Mouse (Mus musculus): ENCODE results near the gene Akap6.

Akap6 gene

DNA sequence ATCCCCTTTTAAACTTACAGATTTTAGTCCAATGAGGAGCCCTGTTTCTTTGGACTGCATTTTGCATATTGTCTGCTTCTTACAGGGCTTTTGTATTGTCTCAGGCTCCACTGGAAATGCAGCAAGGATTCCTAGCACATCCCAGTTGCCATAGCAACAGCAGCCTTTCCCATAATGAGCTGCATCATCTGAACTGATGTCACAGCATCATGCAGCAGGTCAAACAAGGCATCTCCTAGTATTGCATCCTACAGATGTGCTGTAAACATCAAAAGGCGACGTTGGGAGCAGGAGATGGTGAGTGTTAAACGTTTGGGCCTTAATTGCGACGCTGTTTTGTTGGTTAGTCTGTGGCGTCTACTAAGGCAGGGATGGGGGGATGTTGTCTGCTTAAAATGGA lies at the start of gene Akap6:
TSS of gene Akap6 (plus strand) at position 238 of the 400 bp plus-strand sequence.
- no peak for DNase-seq (ENCODE audit: low spot score)

DNA sequence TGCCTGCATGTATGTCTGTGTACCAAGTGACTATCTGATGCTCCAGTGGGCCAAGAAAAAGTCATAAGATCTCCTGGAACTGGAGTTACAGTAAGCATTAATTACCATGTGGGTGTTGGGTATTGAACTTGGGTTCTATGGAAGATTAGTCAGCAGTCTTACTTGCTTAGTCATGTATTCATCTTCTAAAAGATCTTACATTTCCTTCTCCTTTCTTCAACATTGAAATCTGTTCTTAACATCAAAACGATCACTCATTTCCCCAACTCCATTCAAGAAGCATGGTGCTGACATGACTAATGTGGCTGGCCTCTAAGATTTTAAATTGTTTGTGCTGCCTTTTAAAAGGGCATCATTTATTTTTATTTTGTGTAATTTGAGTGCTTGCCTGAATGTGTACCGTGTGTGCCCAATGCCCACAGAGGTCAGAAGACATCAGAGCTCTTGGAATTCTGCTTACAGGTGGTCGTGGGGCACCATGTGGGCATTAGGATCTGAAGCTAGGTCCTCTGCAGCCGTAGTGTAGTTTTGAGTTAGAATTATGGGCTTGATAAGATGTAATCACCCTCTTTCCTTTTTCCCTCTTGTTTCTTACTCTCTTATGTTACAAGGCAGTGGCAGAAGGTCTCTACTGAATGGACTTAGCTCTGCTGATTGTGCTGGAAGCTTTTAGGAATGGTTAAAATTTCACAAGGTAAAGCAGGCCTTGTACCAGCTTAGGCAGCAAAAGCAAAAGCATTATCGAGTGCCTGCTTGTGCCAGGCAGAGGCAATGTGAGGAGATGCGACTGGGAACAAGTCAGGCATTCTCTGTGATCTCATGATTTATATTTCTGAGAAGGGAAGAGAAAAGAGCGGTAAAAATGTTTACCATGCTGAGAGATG lies 36.0 kb upstream of the Akap6 start:
- no peak for DNase-seq (ENCODE audit: low spot score)

- no peak for DNase-seq (ENCODE audit: low spot score)
Measured at GRCm38 (mm10) chr12:52664944-52665343, 34.2 kb upstream of the Akap6 start.

- no peak for DNase-seq (ENCODE audit: low spot score)
Measured at GRCm38 (mm10) chr12:52671436-52671835, 27.7 kb upstream of the Akap6 start.

- no peak for DNase-seq (ENCODE audit: low spot score)
Measured at GRCm38 (mm10) chr12:52671943-52672342, 27.2 kb upstream of the Akap6 start.

- no peak for DNase-seq (ENCODE audit: low spot score)
Measured at GRCm38 (mm10) chr12:52673361-52673960, 25.7 kb upstream of the Akap6 start.

DNA sequence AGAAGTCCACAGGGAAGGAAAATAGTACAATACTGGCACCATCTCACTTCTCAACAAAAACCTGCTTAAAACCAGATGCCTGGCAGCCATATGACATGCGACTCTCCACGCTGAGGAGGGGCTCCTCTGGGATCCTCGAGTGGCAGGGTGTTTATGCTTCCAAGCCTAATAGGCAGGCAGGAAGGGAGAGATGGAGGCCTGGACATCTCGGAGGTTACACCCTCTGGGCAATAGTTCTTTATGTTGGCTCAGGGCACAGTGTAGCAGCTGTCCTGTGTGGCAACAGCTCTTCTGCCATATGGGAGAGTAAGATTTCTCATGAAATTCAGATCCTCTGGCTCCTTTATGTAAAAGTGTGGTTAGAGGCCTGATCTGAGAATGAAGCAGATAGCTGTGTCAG lies 24.2 kb upstream of the Akap6 start:
- no peak for DNase-seq (ENCODE audit: low spot score)

DNA sequence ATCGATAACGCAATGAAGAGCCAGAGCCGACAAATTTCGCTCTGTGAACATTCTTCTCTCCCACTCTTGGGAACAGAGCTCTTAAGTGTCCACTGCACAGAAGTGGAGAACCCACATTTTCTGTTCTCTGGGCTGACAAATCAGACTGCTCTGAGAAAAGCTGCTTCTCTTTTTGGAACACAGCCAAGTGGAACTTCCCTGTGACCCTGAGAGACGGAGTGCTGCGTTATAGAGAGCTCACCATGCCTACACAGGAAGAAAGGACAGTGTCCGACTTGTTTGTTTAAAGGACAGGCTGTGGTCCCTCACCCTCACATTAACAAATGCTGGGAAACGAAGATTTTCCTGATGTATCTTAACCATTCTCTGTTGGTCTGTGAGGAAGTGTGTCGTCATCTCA lies 11.8 kb upstream of the Akap6 start:
- DNase-seq (ENCODE audit: low spot score), result no peak

- no peak for DNase-seq (ENCODE audit: low spot score)
Measured at GRCm38 (mm10) chr12:52688712-52689111, 10.5 kb upstream of the Akap6 start.

- no peak for DNase-seq (ENCODE audit: low spot score)
Measured at GRCm38 (mm10) chr12:52691552-52691951, 7.6 kb upstream of the Akap6 start.

GRCm38 (mm10) chr12:52692290-52692974 lies 6.8 kb upstream of the Akap6 start:
- no peak for DNase-seq (ENCODE audit: low spot score)

DNA sequence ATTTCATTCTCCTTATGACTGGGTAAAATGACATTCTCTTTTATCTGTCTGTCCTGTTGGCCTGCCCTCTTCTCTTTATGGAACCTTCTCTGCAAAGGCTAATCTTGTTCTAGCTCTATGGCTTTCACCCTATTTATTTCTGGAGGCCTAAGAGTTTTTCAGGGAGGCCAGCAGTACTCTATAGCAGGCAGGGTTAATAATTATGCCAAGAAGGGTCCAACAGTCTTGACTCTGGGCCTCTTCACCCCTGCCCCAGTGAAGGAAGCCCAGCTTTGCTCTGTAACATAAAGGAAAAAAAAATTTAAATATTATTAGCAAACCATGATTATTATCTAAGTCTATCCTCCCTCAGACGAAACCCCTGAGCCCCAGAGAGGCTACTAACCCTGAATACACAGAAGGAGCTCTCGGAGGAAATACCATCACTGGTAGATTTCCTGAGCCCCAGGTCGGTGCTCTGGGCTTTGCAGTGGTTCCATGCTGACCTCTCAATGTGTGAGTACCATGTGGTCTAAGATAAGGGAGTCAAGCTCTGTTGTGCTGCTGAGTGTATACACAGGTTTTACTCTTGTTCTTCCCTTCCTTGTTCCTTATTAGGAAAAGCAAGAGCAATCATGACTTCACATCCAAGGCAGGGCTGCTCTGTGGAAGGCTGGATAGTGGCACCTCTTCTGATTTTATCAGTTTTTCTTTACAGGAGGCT lies 1.6 kb upstream of the Akap6 start:
- no peak for DNase-seq (ENCODE audit: low spot score)

DNA sequence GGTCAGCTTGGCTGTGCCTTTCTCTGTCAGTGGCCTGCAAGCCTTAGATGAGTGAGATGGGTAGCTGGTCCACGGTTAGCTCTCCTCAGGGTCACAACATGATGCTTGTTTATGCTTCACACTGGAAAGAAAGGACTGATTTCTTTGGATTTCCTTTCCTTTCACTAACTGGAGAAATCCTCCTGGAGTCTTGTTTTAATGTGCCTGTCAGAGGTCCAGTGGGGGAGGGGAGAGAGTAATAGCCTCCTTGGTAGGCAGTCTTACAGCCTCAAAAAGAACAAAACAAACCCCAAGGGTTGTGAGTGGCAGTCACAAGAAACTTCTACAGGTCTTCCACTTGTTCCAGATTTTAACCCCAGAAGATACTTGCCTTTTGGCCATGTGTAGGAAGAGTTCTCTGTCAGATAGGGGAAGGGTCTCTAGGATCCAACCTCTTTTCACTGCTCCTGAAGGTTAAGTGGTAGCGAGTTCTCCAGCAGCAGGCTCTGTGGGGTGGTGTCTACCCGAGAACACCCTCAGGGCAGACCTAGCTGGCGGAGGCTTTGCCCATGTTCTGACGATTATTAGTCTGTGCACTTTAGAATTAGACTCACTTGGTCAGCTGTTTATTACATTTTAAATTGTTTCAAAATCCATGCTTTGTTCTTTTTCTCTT lies 780 bp upstream of the Akap6 start:
- DNase-seq (ENCODE audit: low spot score), result no peak

GRCm38 (mm10) chr12:52699961-52700696 lies 946 bp downstream of the Akap6 start:
- DNase-seq (ENCODE audit: low spot score), result no peak

DNA sequence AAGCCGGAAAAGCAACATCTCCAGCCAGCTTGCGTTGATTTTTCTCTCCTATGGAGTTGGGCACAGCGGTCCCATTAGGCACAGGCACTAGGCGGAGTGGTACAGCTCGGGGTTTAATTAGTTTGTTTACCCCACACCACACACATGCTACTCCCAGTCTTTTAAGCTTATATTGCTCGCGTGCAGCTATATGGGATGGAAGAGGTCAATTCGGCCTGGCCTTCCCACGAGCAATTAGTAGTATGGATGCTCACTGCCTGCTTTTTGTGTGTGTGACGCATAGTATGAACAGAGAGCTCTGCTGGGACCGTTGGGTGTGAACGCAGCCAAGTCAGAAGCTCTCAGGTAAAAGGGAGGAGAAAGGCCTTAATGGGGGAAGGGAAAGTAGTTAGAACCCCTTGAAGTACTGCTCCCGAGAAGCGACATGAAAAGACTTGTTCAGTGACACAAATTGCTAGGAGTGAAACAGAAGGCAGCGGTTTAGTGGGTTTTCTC lies 1.6 kb downstream of the Akap6 start:
- DNase-seq (ENCODE audit: low spot score), result no peak

DNA sequence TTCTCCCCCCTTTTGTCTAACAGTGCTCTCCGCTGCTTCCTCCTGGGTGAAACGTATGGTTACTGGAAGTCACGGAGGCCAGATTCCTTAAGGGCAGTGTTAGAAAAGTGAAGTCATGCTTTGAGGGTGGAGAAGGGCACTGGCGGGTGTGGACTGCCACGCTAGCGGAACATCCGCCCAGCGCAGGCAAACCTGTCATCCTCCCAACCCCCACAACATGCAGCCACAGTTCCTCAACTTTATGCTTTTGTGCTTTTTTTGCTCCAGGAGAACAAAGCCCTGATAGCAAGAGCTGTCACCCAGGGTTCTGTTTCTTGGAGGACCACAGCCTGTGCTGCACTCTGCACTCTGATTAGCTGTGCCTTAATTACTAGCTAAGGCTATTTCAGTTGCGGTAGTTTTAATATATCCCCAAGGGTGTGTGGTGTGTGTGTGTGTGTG lies 2.0 kb downstream of the Akap6 start:
- no peak for DNase-seq (ENCODE audit: low spot score)

DNA sequence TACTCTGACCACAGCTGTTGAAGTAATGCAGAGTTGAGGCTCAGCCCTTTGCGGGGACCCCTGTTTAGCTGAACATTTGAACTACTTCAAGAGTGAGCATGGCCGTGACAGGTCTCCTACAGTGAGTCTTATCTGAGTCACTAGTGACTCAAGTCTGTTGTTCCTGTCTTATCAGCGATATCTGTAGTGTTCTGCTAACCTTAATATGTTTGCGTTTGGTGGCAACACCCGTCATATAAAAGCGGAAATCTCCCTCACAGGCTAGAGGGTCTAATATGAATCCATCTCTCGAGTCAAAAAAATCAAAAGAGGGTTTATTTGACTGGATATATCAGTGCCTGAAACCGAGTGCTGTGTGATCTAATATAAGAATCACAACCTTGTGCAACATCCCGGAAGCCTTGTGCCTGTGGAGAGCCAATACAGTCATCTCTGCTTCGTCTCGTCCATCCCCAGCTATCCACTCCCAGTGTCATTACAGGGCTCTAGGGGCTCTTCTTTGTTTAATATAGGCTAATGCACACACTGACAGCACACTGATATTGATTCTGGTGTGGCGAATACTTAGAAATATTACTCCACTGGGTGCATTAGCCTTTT lies 3.3 kb downstream of the Akap6 start:
- DNase-seq (ENCODE audit: low spot score), result no peak

DNA sequence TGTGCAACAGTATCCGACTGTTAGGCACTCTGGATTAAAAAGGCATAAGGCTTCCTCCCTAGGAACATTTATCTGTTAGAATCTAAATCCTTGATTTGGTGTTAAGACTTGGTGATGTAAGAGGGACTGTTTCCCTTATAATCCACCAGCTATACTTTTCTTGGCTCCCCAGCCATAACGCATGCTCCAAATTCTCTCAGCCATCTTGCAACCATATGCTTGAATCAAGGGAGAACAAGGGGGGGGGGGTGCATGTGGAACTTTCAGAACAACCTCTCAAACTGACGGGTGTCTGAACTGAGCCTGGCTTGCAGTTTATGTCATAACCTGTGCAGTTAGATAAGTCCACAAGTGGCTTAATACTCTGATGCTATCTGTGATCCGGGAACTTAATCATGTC lies 4.9 kb downstream of the Akap6 start:
- DNase-seq (ENCODE audit: low spot score), result no peak

DNA sequence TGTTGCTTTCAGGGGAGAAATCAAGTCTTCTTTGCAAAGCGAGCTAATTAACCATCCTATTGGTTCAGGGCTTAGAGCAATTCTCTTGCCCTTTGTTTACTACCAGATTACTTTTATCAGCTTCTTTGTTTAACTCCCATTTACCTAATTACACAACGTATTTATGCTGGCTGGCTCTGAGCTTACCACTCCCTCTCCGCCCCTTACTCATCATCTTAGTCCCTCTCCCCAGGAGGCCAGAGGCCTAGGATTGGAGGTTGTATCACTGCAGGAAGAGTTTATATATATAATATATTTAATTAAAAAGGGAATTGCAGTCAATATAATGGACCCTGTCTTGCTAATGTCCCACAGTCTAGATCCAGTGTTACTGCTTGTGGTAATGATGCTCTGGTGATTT lies 5.6 kb downstream of the Akap6 start:
- no peak for DNase-seq (ENCODE audit: low spot score)

DNA sequence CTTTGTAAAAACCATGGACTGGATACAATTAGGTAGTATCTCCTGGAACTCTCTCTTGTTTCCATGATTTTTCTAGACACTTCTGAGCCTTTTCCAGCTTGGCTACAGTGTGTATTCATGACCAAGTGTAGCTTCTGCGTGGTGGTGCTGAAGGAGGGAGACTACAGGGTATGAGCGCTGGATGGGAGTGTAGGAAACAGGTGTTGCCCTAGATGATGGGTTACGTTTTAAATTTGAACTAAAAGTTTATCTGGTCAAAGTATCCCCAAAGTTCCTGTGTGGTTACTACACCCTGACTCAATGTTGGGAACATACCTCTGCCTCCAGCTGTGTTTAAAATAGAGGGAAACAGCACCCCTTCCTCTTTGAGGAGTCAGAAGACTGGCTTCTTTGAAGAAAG lies 12.2 kb downstream of the Akap6 start:
- no peak for DNase-seq (ENCODE audit: low spot score)

Data from ovary, postnatal 10 days (tissue).